Mouse (Mus musculus): ENCODE measurements around the gene Dna2. TPM values are rescaled to one million over a fixed set of nuclear protein-coding genes. Genes with fewer than 3 reads are reported as not detected.
"Not testable (repeated sequence)": the region's sequence is repeated elsewhere in the genome, so short reads cannot be mapped to it uniquely, and the experiment has no call there.

The Dna2 gene
- total RNA-seq (2021), result 1 to 10 TPM; 1.7 to 1.9 TPM
- long read RNA-seq, experiment 1, full-length matches to known transcripts, result 2 of 3 reads
- long read RNA-seq, experiment 1, partial matches to known transcripts, result 0 of 3 reads
- long read RNA-seq, experiment 1, other reads (novel, unspliced or antisense), result 1 of 3 reads
- long read RNA-seq, experiment 2, result 0 reads

- peak; percentile 80 to 86 for DNase-seq
- intact Hi-C loops (cut with DNase I), result no loop called here
These were observed at the start of gene Dna2 for GRCm38 (mm10) chr10:62946738-62947471. Dna2 (plus strand) TSS chr10:62947026.

- DNase-seq, result no peak
- intact Hi-C loops (cut with DNase I), result no loop called here
These were observed 49.4 kb upstream of the Dna2 start for GRCm38 (mm10) chr10:62897437-62897836.

- intact Hi-C loops (cut with DNase I), result no loop called here
- no peak for DNase-seq
These were observed 48.8 kb upstream of the Dna2 start for GRCm38 (mm10) chr10:62898061-62898460.

- intact Hi-C loops (cut with DNase I), result no loop called here
These were observed 46.7 kb upstream of the Dna2 start for GRCm38 (mm10) chr10:62900144-62900543.

GRCm38 (mm10) chr10:62901826-62902225, 45.0 kb upstream of the Dna2 start:
- no peak for DNase-seq
- intact Hi-C loops (cut with DNase I), result no loop called here

More at GRCm38 (mm10) chr10:62900144-62900543, 46.7 kb upstream of the Dna2 start:
- no peak for DNase-seq

- intact Hi-C loops (cut with DNase I), result no loop called here
- DNase-seq, result no peak
These were observed 44.0 kb upstream of the Dna2 start for GRCm38 (mm10) chr10:62902829-62903228.

- intact Hi-C loops (cut with DNase I), result no loop called here
- DNase-seq, result no peak
These were observed 40.5 kb upstream of the Dna2 start for GRCm38 (mm10) chr10:62906336-62906735.

GRCm38 (mm10) chr10:62908896-62909295, 37.9 kb upstream of the Dna2 start, which contains the start of gene Tet1:
Tet1 (minus strand) TSS chr10:62908996.
- intact Hi-C loops (cut with DNase I); DNase-seq: not testable (repeated sequence)

GRCm38 (mm10) chr10:62911120-62911519, 35.7 kb upstream of the Dna2 start:
- DNase-seq, result no peak
- intact Hi-C loops (cut with DNase I), result no loop called here

- intact Hi-C loops (cut with DNase I), result no loop called here
These were observed 27.8 kb upstream of the Dna2 start for GRCm38 (mm10) chr10:62918985-62919384.

GRCm38 (mm10) chr10:62919925-62920765, 26.7 kb upstream of the Dna2 start, which contains the start of gene Slc25a16:
Slc25a16 (plus strand) TSS chr10:62920633.
- DNase-seq, result peak; percentile 94 to 97
- intact Hi-C loops (cut with DNase I), result no loop called here

More at GRCm38 (mm10) chr10:62918985-62919384, 27.8 kb upstream of the Dna2 start:
- DNase-seq, result no peak

GRCm38 (mm10) chr10:62920766-62921156, 26.1 kb upstream of the Dna2 start:
- DNase-seq, result no peak

GRCm38 (mm10) chr10:62924096-62924635, 22.7 kb upstream of the Dna2 start:
- DNase-seq, result no peak
- intact Hi-C loops (cut with DNase I), result no loop called here

More at GRCm38 (mm10) chr10:62920766-62921156, 26.1 kb upstream of the Dna2 start:
- intact Hi-C loops (cut with DNase I), result no loop called here

GRCm38 (mm10) chr10:62932381-62932780, 14.4 kb upstream of the Dna2 start:
- intact Hi-C loops (cut with DNase I), result no loop called here
- DNase-seq, result no peak

GRCm38 (mm10) chr10:62944975-62945580, 1.7 kb upstream of the Dna2 start:
- intact Hi-C loops (cut with DNase I), result no loop called here
- DNase-seq, result no peak

GRCm38 (mm10) chr10:62948551-62948950, 1.7 kb downstream of the Dna2 start:
- intact Hi-C loops (cut with DNase I), result no loop called here
- DNase-seq, result no peak

- intact Hi-C loops (cut with DNase I), result no loop called here
- no peak for DNase-seq
These were observed 17.1 kb downstream of the Dna2 start for GRCm38 (mm10) chr10:62963956-62964355.

- intact Hi-C loops (cut with DNase I), result no loop called here
- DNase-seq, result no peak
These were observed 19.0 kb downstream of the Dna2 start for GRCm38 (mm10) chr10:62965796-62966195.

GRCm38 (mm10) chr10:62966291-62966690, 19.5 kb downstream of the Dna2 start:
- intact Hi-C loops (cut with DNase I), result no loop called here
- no peak for DNase-seq

- intact Hi-C loops (cut with DNase I), result no loop called here
These were observed 25.0 kb downstream of the Dna2 start for GRCm38 (mm10) chr10:62971821-62972220.

More at GRCm38 (mm10) chr10:62971821-62972220, 25.0 kb downstream of the Dna2 start:
- DNase-seq, result no peak
